Mouse (Mus musculus) heart, embryonic 14.5 days (tissue): Measurements from ENCODE around the gene Cipc. TPM values are rescaled to one million over a fixed set of nuclear protein-coding genes. Genes with fewer than 3 reads are reported as not detected.

Source experiments
- ATAC-seq: fragments of 200-750 bp; cut with Nextera tagmentation; 2 replicates; pipeline ENCODE4 v1.8.0; 2017; ENCODE audit warnings: low read depth, moderate TSS enrichment; ENCODE audit not compliant: insufficient number of reproducible peaks, insufficient read depth, low FRiP score
- H3K27ac ChIP-seq, 2 experiments: fragments of 200-500 bp in 1 of 2; fragments of 300-500 bp in 1 of 2; sonication (generic) in 1 of 2; replicated peaks in 1 of 2; 2 replicates each; pipeline ENCODE4 v1.5.1; 2012 to 2014; ENCODE audit warnings: low read depth in 2 of 2, low read length in 2 of 2, control low read depth in 1 of 2, mild to moderate bottlenecking in 1 of 2, mixed read lengths in 1 of 2; ENCODE audit not compliant: control insufficient read depth in 1 of 2, insufficient read depth in 1 of 2
- H3K27me3 ChIP-seq: fragments of 300-500 bp; sonication (generic); 2 replicates; pipeline ENCODE4 v1.6.1; 2014; ENCODE audit warnings: mild to moderate bottlenecking, low read length, control low read depth; ENCODE audit not compliant: control insufficient read depth, insufficient read depth
- H3K36me3 ChIP-seq: fragments of 300-500 bp; sonication (generic); 2 replicates; pipeline ENCODE4 v1.6.1; 2014; ENCODE audit warnings: mild to moderate bottlenecking, control low read depth, low read length, mixed read lengths; ENCODE audit not compliant: control insufficient read depth, insufficient read depth
- H3K4me1 ChIP-seq, 2 experiments: fragments of 200-500 bp in 1 of 2; fragments of 300-500 bp in 1 of 2; sonication (generic) in 1 of 2; 2 replicates each; pipeline ENCODE4 v1.6.1; 2012 to 2014; ENCODE audit warnings: low read length in 2 of 2, control low read depth in 1 of 2, mixed read lengths in 1 of 2; ENCODE audit not compliant: control insufficient read depth in 2 of 2, insufficient read depth in 2 of 2
- H3K4me2 ChIP-seq: fragments of 300-500 bp; sonication (generic); 2 replicates; pipeline ENCODE4 v1.6.1; 2014; ENCODE audit warnings: mild to moderate bottlenecking, low read length
- H3K4me3 ChIP-seq, 2 experiments: fragments of 200-500 bp in 1 of 2; fragments of 300-500 bp in 1 of 2; sonication (generic) in 1 of 2; 2 replicates each; pipeline ENCODE4 v1.5.1; 2012 to 2014; ENCODE audit warnings: low read length in 2 of 2, mild to moderate bottlenecking in 2 of 2, control low read depth in 1 of 2, low read depth in 1 of 2, moderate library complexity in 1 of 2; ENCODE audit not compliant: control insufficient read depth in 1 of 2, insufficient read depth in 1 of 2
- H3K9ac ChIP-seq: fragments of 300-500 bp; sonication (generic); 2 replicates; pipeline ENCODE4 v1.6.1; 2014; ENCODE audit warnings: mild to moderate bottlenecking, low read length
- H3K9me3 ChIP-seq: fragments of 300-500 bp; sonication (generic); 2 replicates; pipeline ENCODE4 v1.6.1; 2016; ENCODE audit warnings: low read length, control low read depth; ENCODE audit not compliant: control insufficient read depth
- WGBS: fragments of 180-500 bp; shearing (Covaris S2); extraction: QIAGEN DNeasy Blood & Tissue Kit; methylation state at CpG from one replicate; pipeline ENCODE4 v1.1.7; 2014; 5-methylcytosine and 5-hydroxymethylcytosine counted together
- polyA plus RNA-seq: library from polyadenylated mRNA; unstranded; fragments of >200 nt; fragmentation: Nextera tagmentation; extraction: Ambion mirVana; gene quantifications from 2 replicates; pipeline ENCODE4 v1.2.1, GENCODE M21; 2014

Gene Cipc
- polyA plus RNA-seq, 1 experiment from 2014 or later: 26.6 TPM

DNA sequence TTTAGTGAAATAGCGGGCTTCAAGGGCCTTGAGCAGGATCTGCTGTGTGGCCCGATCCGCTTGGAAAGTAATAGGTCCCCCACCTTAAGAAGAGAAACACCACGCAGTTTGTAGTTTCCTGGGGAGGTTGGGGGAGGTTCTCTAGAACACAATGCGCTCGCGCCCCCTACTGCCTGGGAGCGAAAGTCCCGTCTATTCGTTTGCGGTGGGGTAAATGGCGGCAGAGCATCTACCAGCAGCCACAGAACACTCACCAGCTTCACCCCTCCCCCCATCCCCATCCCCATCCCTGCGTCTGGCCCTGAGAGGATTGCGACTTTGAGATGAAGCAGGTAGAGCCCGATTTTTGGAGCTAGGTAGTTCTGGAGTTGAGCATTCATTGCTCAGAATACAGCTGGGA, 40.4 kb upstream of the Cipc start:
- Histone ChIP-seq H3K4me3 (no peak overlapping the region), H3K4me1 (peaks cover 3 to 6% of the 10 kb centered on the region in 2 experiments; a peak in 2 of 4 replicates), H3K9ac (0 out of 2 replicates have a peak overlapping the region, but pooled peaks have one; percentile 6), H3K9me3 (no peaks in the 10 kb centered on the region), H3K4me2 (no peak overlapping the region; the same call in 1 of the 2 replicates), H3K27me3 (no peaks in the 10 kb centered on the region), H3K27ac (no peak overlapping the region), H3K36me3 (no peaks in the 10 kb centered on the region)
- 3% methylated on average over 15 of the region's 15 CpGs for WGBS
- peak; percentile 26; the same call in 1 of the 2 replicates for ATAC-seq

DNA sequence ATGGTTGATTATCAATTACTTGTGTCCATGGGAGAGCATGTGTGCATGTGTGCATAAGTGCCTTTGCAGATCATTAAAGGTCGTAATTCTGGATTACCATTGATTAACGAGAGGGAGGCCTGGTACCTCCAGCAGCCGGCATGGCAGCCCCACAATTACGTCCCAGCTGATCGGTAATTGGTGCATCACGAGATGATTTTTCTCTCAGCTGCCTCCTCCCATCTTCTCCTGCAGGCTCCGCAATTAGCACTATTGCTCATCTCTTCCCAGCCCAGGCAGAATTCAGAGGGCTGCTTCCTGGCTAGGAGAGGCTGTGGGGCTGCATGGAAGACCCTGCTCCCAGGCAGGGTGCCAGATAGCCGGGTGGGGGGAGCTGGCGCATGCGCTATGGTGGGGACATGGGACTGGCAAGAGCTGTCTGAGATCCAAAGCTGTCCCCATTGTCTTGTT, 35.3 kb upstream of the Cipc start:
- WGBS: 56% methylated on average over 10 of the region's 10 CpGs
- Histone ChIP-seq H3K9ac (no peak overlapping the region), H3K4me3 (no peak overlapping the region), H3K27ac (0 out of 4 replicates have a peak overlapping the region, but pooled peaks of 1 of the 2 experiments have one; percentile 30), H3K4me1 (peaks cover 15 to 19% of the 10 kb centered on the region in 2 experiments; a peak in 3 of 4 replicates), H3K9me3 (no peaks in the 10 kb centered on the region), H3K4me2 (no peak overlapping the region), H3K36me3 (no peaks in the 10 kb centered on the region), H3K27me3 (no peaks in the 10 kb centered on the region)
- ATAC-seq: peak; percentile 27; the same call in 1 of the 2 replicates

GRCm38 (mm10) chr12:86912335-86913093, 34.3 kb upstream of the Cipc start:
- ATAC-seq: no peak
- WGBS: 8% methylated on average over 22 of the region's 22 CpGs
- Histone ChIP-seq H3K4me2 (peak overlapping the region; percentile 26), H3K4me1 (peaks cover 15 to 19% of the 10 kb centered on the region in 2 experiments; a peak in 3 of 4 replicates), H3K9ac (no peak overlapping the region), H3K27me3 (no peaks in the 10 kb centered on the region), H3K4me3 (no peak overlapping the region), H3K36me3 (no peaks in the 10 kb centered on the region), H3K27ac (0 out of 4 replicates have a peak overlapping the region, but pooled peaks of 1 of the 2 experiments have one; percentile 9), H3K9me3 (no peaks in the 10 kb centered on the region)

DNA sequence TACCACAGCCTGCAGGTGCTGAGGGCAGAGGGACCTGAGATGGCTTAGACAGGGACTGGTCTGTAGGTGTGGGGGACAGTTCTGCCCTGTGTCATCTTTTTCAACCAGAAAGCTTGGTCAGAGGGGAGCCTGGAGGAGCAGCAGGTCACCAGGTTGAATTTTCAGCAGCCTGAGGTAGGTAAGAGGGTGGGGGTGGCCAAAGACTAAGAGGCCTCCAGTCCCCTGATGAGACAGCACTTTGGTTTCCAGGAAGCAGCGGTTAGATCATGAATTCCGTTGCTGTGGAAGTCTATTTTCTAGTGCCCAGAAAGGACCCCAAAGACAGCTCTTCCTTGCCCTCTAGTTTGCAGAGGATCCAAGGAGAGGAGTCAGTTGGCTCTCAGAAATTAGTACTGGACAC, 32.5 kb upstream of the Cipc start:
- no peak overlapping the region for H3K4me2 ChIP-seq
- H3K9ac ChIP-seq: no peak overlapping the region
- no peaks in the 10 kb centered on the region for H3K36me3 ChIP-seq
- no peak overlapping the region for H3K4me3 ChIP-seq
- H3K4me1 ChIP-seq: peaks cover 23 to 29% of the 10 kb centered on the region in 2 experiments
- 50% methylated on average over 2 of the region's 2 CpGs for WGBS
- H3K27me3 ChIP-seq: no peaks in the 10 kb centered on the region
- no peaks in the 10 kb centered on the region for H3K9me3 ChIP-seq
- peak overlapping the region in 1 of 2 experiments; percentile 21; a peak in 1 of 4 replicates for H3K27ac ChIP-seq
- ATAC-seq: no peak

DNA sequence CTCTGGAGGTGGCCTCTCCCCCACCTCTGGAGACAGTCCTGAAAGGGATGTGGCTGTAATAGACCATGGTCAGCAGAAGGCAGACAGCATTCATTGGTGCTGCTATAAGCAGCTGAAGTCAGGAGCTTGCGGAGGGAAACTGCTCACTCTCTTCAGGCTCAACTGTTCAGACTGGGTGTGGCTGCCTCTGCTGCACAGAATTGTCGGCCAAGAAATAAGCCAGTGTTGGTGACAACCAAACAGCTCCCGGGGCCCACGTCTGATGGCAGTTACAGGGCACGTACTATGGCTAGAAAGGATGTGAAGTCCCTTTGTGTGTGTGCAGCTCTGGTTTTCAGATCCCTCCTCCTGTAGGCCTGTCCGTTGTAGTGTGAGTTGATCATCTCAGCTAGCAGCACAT, 32.1 kb upstream of the Cipc start:
- Histone ChIP-seq H3K4me1 (peaks cover 23 to 29% of the 10 kb centered on the region in 2 experiments), H3K4me2 (no peak overlapping the region), H3K9me3 (no peaks in the 10 kb centered on the region), H3K9ac (peak overlapping the region; percentile 27; the same call in 1 of the 2 replicates), H3K27ac (peak overlapping the region in 1 of 2 experiments; percentile 21; a peak in 1 of 4 replicates), H3K4me3 (no peak overlapping the region), H3K27me3 (no peaks in the 10 kb centered on the region), H3K36me3 (no peaks in the 10 kb centered on the region)
- ATAC-seq: no peak
- WGBS: 46% methylated on average over 6 of the region's 6 CpGs

DNA sequence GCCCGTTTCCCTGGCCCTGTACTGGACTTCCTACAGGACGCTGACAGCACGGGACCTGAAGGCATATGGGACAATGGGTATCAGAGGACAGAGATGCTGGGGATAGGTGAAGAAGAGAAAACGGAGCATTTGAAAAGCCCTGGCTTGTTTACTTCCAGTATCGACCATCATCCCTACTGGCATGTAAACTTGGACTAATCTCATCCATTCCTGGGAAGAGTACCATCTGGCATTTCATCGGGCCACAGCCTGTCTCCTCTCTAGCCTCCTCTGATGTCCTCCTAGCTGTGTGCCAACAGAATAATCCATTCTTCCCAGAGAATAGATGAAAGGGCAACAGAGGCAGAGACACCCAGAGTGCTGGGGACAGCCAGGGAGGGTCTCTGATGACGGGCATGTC, 31.2 kb upstream of the Cipc start:
- H3K9ac ChIP-seq: no peak overlapping the region
- no peaks in the 10 kb centered on the region for H3K36me3 ChIP-seq
- no peaks in the 10 kb centered on the region for H3K9me3 ChIP-seq
- no peak overlapping the region for H3K27ac ChIP-seq
- no peak for ATAC-seq
- no peak overlapping the region for H3K4me3 ChIP-seq
- WGBS: 74% methylated on average over 7 of the region's 7 CpGs
- H3K4me2 ChIP-seq: no peak overlapping the region
- H3K4me1 ChIP-seq: peaks cover 23 to 29% of the 10 kb centered on the region in 2 experiments
- no peaks in the 10 kb centered on the region for H3K27me3 ChIP-seq

DNA sequence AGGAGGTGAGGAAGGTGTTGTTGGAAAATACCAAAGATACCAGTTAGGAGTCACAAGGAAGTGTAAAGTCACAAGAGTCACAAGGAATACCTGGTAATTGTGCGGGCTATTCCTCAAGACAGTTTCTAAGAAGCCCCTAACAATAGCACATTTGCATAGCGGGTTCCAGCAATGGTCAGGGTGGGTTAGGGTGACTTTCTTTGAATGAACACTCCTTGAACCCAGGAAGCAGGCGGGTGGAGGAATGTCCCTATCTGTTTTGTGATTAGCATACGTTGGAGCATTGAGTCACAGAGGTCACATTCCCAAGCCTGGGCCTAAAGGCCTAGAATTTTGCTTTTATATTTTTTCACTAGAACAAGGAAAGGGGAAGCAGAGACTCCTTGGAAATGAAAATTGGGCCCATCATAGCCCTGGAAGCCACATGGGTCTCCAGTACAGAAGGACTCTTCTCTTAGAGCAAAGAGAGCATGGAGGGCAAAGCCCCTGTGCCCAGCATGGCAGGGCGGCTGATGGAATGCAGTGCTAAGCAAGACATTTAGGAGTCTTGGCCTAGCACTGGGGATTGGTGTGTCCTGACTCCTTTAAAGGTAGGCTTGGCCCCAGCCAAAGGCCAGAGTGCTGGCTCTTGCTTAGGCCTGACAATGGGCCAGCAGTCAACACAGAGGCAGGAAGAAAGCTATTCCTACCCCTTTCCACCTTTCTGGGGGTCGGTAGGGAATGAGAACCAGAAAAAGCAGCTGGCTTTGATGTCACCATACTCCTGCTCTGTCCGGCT, 29.9 kb upstream of the Cipc start:
- Histone ChIP-seq H3K9ac (no peak overlapping the region), H3K4me2 (no peak overlapping the region), H3K36me3 (no peaks in the 10 kb centered on the region), H3K4me3 (no peak overlapping the region), H3K9me3 (no peaks in the 10 kb centered on the region), H3K27ac (no peak overlapping the region), H3K27me3 (no peaks in the 10 kb centered on the region), H3K4me1 (peaks cover 23 to 27% of the 10 kb centered on the region in 2 experiments)
- no peak for ATAC-seq
- WGBS: 67% methylated on average over 7 of the region's 7 CpGs
